Mouse (Mus musculus) embryonic facial prominence, embryonic 14.5 days (tissue): Measurements from ENCODE around the gene Gm20388. TPM values are rescaled to one million over a fixed set of nuclear protein-coding genes. Genes with fewer than 3 reads are reported as not detected.
A peak's percentile ranks its signal among the peaks of the same experiment; 100 is the strongest.

Experiments used
- ATAC-seq: fragments of 200-750 bp; cut with Nextera tagmentation; 2 replicates; pipeline ENCODE4 v1.8.0; 2017; ENCODE audit warnings: low read depth, moderate number of reproducible peaks, moderate TSS enrichment
- DNase-seq: peaks from one replicate; pipeline ENCODE4 v3.0.0-alpha.2; 2015; ENCODE audit warnings: low spot score
- H3K27ac ChIP-seq: fragments of 300-500 bp; sonication (generic); replicated peaks from 2 replicates; pipeline ENCODE4 v1.5.1; 2014; ENCODE audit warnings: low read depth, mild to moderate bottlenecking, low read length, moderate library complexity
- H3K27me3 ChIP-seq: fragments of 300-500 bp; sonication (generic); replicated peaks from 2 replicates; pipeline ENCODE4 v1.6.1; 2014; ENCODE audit warnings: low read length; ENCODE audit not compliant: control insufficient read depth, insufficient read depth
- H3K36me3 ChIP-seq: fragments of 300-500 bp; sonication (generic); 2 replicates; pipeline ENCODE4 v1.6.1; 2014; ENCODE audit warnings: low read length, mixed read lengths; ENCODE audit not compliant: control insufficient read depth, insufficient read depth
- H3K4me1 ChIP-seq: fragments of 300-500 bp; sonication (generic); 2 replicates; pipeline ENCODE4 v1.6.1; 2014; ENCODE audit warnings: antibody characterized with exemption, low read length; ENCODE audit not compliant: control insufficient read depth, insufficient read depth
- H3K4me2 ChIP-seq: fragments of 300-500 bp; sonication (generic); 2 replicates; pipeline ENCODE4 v1.6.1; 2014; ENCODE audit warnings: low read depth, mild to moderate bottlenecking, low read length, moderate library complexity, mixed read lengths
- H3K4me3 ChIP-seq: fragments of 300-500 bp; sonication (generic); 2 replicates; pipeline ENCODE4 v1.5.1; 2014; ENCODE audit warnings: low read depth, mild to moderate bottlenecking, low read length
- H3K9ac ChIP-seq: fragments of 300-500 bp; sonication (generic); 2 replicates; pipeline ENCODE4 v1.6.1; 2014; ENCODE audit warnings: low read depth, mild to moderate bottlenecking, low read length, moderate library complexity, mixed read lengths
- H3K9me3 ChIP-seq: fragments of 300-500 bp; sonication (generic); 2 replicates; pipeline ENCODE4 v1.6.1; 2016; ENCODE audit warnings: low read length; ENCODE audit not compliant: control insufficient read depth
- WGBS: fragments of 180-500 bp; shearing (Covaris S2); extraction: QIAGEN DNeasy Blood & Tissue Kit; methylation state at CpG from one replicate; pipeline ENCODE4 v1.1.7; 2014; 5-methylcytosine and 5-hydroxymethylcytosine counted together
- polyA plus RNA-seq: library from polyadenylated mRNA; unstranded; fragments of >200 nt; fragmentation: Nextera tagmentation; extraction: Ambion mirVana; gene quantifications from 2 replicates; pipeline ENCODE4 v1.2.1, GENCODE M21; 2014

Gene Gm20388
- polyA plus RNA-seq, 1 experiment from 2014 or later, result not detected

DNA sequence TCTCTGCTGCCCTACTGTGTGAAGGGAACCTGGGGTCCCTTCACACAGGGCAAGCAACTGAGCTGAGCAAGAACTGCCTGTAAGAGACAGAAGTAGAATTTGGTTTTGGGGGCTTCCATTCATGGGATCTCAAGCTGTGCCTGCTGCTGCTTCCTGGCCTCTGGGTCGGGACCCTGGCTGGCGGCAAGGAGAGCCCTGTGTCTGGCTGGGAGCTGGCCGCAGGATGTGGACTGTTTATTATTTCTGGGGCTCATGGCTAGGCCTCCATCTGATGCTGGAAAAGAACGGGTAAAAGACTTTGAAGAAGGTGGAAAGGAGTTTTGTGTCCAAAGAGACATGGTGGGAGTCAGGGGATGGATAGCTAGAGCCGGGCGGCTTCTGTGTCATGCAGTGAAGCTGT is 969.3 kb downstream of the Gm20388 start:
- peaks cover 69% of the 10 kb centered on the region for H3K27me3 ChIP-seq
- ATAC-seq (no peak), DNase-seq (no peak)
- no peak overlapping the region for H3K4me3 ChIP-seq
- no peaks in the 10 kb centered on the region for H3K9me3 ChIP-seq
- no peak overlapping the region for H3K9ac ChIP-seq
- no peaks in the 10 kb centered on the region for H3K36me3 ChIP-seq
- 49% methylated on average over 6 of the region's 6 CpGs for WGBS
- H3K4me1 ChIP-seq, result 0 out of 2 replicates have a peak, but pooled peaks cover 3% of the 10 kb centered on the region
- no peak overlapping the region for H3K27ac ChIP-seq
- no peak overlapping the region for H3K4me2 ChIP-seq

DNA sequence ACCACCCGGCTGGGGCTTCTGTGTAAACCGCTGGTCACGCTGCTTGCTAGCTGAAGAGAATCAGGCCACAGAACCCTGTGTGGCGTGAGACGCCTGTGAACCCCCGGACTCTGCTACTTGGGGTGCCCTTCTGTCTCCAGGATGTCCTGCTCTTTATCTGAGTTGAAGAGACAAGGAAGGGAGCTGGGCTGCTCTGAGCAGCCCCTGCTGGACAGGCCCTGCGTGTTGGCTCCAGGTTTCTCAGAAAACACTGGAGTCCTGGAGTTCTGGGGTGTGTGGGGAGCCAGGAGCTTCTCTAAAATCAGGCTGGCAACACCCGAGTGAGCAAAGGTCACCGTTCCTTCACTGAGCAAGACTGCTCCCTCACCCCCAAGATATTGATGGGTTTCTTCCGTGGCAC is 971.0 kb downstream of the Gm20388 start:
- Histone ChIP-seq H3K36me3 (no peaks in the 10 kb centered on the region), H3K27ac (no peak overlapping the region), H3K4me3 (no peak overlapping the region), H3K27me3 (peaks cover 86% of the 10 kb centered on the region), H3K9me3 (no peaks in the 10 kb centered on the region), H3K4me2 (no peak overlapping the region), H3K9ac (no peak overlapping the region), H3K4me1 (0 out of 2 replicates have a peak, but pooled peaks cover 3% of the 10 kb centered on the region)
- 72% methylated on average over 9 of the region's 10 CpGs for WGBS
- ATAC-seq (no peak), DNase-seq (no peak)

DNA sequence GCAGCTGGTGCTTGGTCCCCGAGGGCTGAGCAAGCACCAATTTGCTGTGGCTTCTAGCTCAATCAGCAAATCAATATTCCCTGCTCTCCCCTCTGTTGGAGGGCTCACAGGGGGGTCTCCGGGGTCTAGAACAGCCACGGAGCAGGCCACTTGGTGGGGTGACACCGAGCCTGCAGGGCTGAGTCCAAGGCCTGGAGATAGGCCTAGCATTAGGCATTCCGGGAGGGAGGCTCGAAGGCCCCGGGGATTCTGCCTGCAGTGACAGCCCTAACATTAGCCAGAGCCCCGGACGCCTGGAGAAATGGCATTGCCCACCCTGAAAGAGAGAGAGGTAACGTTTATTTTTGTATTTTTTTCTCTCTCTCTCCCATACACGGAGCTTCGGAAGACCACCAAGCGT is 972.0 kb downstream of the Gm20388 start:
- Histone ChIP-seq H3K4me3 (no peak overlapping the region), H3K36me3 (no peaks in the 10 kb centered on the region), H3K4me1 (0 out of 2 replicates have a peak, but pooled peaks cover 3% of the 10 kb centered on the region), H3K9me3 (no peaks in the 10 kb centered on the region), H3K4me2 (no peak overlapping the region), H3K27ac (no peak overlapping the region), H3K9ac (no peak overlapping the region), H3K27me3 (peaks cover 92% of the 10 kb centered on the region)
- DNase-seq, result no peak
- WGBS, result 15% methylated on average over 13 of the region's 13 CpGs
- no peak for ATAC-seq

DNA sequence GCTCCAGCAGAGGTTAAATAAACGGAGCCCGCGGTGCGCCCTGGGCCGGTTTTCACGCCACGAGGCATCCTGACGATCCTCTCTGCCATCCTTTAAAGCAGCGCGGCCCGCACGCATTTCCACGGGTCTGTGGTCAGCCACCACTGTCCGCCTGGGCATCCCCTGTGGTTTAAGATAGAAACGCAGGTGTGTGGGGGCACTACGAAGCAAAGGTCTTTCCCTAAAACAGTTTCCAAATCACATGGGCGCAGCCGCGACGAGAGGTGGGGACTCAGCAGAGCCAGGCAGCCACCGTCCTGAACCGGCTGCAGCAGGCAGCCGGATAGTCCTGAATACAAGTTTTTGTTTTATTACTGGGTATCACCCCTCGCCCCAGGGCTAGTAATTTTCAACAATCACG is 972.7 kb downstream of the Gm20388 start:
- peak overlapping the region; percentile 37; the same call in 1 of the 2 replicates for H3K9ac ChIP-seq
- peak overlapping the region; percentile 15 for H3K4me3 ChIP-seq
- H3K4me2 ChIP-seq, result peak overlapping the region; percentile 31
- DNase-seq (peak; percentile 35), ATAC-seq (no peak)
- H3K36me3 ChIP-seq, result no peaks in the 10 kb centered on the region
- no peaks in the 10 kb centered on the region for H3K9me3 ChIP-seq
- 0 out of 2 replicates have a peak, but pooled peaks cover 3% of the 10 kb centered on the region for H3K4me1 ChIP-seq
- 3% methylated on average over 25 of the region's 25 CpGs for WGBS
- peaks cover 92% of the 10 kb centered on the region for H3K27me3 ChIP-seq
- H3K27ac ChIP-seq, result no peak overlapping the region

DNA sequence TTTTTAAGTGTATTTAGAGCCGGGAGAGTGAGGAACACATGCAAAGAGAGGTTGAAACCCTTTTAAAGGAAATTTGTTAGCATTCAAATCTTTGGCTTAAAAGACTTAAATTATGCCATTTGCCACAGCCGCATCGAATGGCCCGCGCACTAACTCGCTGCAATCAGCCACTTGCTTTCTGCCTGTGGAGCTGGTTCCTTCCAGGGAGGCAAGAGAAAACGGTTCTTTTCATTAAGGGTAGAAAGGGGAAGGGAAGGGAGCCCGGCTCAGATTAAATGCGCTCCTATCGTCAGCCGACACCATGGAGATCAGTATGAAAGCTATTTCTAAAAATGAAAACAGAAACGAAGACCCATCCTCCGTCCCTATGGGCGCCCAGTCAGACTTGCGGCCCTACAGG is 973.2 kb downstream of the Gm20388 start:
- DNase-seq (no peak), ATAC-seq (no peak)
- no peak overlapping the region for H3K9ac ChIP-seq
- H3K4me1 ChIP-seq, result 0 out of 2 replicates have a peak, but pooled peaks cover 3% of the 10 kb centered on the region
- no peak overlapping the region for H3K4me3 ChIP-seq
- WGBS, result 9% methylated on average over 15 of the region's 15 CpGs
- no peaks in the 10 kb centered on the region for H3K36me3 ChIP-seq
- H3K9me3 ChIP-seq, result no peaks in the 10 kb centered on the region
- peaks cover 93% of the 10 kb centered on the region for H3K27me3 ChIP-seq
- peak overlapping the region; percentile 31; the same call in 1 of the 2 replicates for H3K4me2 ChIP-seq
- H3K27ac ChIP-seq, result no peak overlapping the region

DNA sequence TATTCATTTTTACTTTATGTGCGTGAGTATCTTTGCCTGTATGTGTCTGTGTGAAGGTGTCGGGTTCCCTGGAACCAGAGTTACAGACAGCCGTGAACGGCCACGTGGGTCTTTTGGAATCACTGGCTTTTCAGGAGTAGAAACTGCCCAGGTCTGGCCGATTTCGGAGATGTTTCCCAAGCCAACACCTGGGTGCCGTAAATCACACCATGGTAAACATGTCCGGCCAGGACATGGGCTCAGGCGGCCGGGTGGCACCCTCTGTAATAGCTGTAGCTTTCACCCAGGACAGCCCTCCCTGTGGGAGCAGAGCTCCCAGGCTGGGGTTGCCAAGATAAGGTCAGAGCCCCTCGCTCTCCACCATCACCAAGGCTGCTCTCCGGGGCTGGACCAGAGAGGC is 974.2 kb downstream of the Gm20388 start:
- WGBS, result 41% methylated on average over 13 of the region's 13 CpGs
- H3K4me3 ChIP-seq, result no peak overlapping the region
- H3K27ac ChIP-seq, result no peak overlapping the region
- ATAC-seq, result no peak
- H3K27me3 ChIP-seq, result peaks cover 99% of the 10 kb centered on the region
- no peak overlapping the region for H3K9ac ChIP-seq
- no peaks in the 10 kb centered on the region for H3K36me3 ChIP-seq
- H3K9me3 ChIP-seq, result no peaks in the 10 kb centered on the region
- no peak for DNase-seq
- H3K4me2 ChIP-seq, result no peak overlapping the region
- 0 out of 2 replicates have a peak, but pooled peaks cover 3% of the 10 kb centered on the region for H3K4me1 ChIP-seq

DNA sequence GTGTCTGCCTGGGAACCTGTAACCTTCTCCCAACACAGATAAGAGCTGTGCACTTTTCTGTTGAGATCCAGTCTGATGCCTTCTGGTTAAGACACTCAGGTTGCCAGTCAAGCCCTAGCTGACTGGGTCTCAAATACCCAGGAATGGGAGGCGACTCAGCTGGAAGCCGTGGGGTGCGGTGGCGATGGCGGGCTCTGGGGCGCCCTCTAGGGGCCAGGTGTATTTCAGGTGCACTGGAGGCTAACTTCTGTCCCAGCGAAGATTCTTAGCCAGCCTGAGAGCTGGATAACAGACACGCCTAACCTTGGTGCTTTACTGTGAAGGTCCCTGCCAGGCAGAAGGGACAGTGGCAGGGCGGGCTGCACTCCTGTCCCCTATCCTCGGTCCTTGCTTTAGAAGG is 976.6 kb downstream of the Gm20388 start:
- WGBS, result 6% methylated on average over 9 of the region's 10 CpGs
- H3K4me2 ChIP-seq, result no peak overlapping the region

DNA sequence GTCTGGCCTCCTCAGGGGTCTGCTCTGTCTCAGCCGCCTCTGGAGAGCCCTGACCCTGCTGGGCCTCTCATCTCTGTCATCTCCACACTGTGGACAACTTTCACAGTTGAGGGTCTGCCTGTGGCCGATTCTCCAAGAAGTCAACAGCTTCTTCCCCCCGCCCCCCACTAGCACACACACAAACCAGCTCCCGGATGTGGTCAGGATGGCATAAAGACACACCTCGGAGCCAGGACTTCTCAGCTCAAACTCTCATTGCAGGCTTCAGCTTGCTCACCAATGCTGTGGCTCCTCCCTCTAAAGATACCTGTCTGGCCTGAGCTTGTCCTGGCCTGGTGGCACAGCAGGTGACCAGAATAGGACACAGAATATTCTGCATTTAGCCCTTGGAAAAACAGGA is 977.4 kb downstream of the Gm20388 start:
- Histone ChIP-seq H3K9ac (no peak overlapping the region), H3K27ac (no peak overlapping the region), H3K27me3 (peaks cover 96% of the 10 kb centered on the region), H3K4me1 (0 out of 2 replicates have a peak, but pooled peaks cover 3% of the 10 kb centered on the region), H3K4me3 (no peak overlapping the region), H3K9me3 (no peaks in the 10 kb centered on the region), H3K4me2 (no peak overlapping the region), H3K36me3 (no peaks in the 10 kb centered on the region)
- ATAC-seq (no peak), DNase-seq (no peak)
- 40% methylated on average over 5 of the region's 5 CpGs for WGBS

More for the DNA sequence above, 976.6 kb downstream of the Gm20388 start:
- DNase-seq (no peak), ATAC-seq (no peak)
- Histone ChIP-seq H3K4me1 (0 out of 2 replicates have a peak, but pooled peaks cover 3% of the 10 kb centered on the region), H3K4me3 (no peak overlapping the region), H3K9ac (no peak overlapping the region), H3K27me3 (peaks cover 96% of the 10 kb centered on the region), H3K9me3 (no peaks in the 10 kb centered on the region), H3K27ac (no peak overlapping the region), H3K36me3 (no peaks in the 10 kb centered on the region)

DNA sequence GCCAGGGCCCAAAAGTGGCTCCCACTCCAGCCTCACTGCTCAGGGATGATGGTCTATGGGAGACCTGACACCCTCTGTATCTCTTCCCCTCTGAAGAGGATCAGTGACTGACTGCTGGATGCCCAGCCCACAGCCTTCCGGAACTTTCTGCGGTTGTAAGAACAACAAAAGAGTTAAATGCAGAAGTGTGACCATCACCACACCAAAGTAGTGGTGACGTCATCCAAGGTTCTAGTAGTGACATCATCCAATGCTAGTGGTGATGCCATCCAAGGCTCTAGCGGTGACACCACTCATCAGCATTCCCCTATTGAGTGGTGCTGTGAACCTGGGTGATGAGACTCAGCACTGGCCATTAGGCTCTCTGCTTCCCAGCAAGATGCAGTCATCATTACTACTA is 978.5 kb downstream of the Gm20388 start:
- Histone ChIP-seq H3K4me3 (no peak overlapping the region), H3K36me3 (no peaks in the 10 kb centered on the region), H3K4me2 (no peak overlapping the region), H3K9ac (no peak overlapping the region), H3K4me1 (no peaks in the 10 kb centered on the region), H3K9me3 (no peaks in the 10 kb centered on the region), H3K27me3 (peaks cover 96% of the 10 kb centered on the region), H3K27ac (no peak overlapping the region)
- ATAC-seq (no peak), DNase-seq (no peak)
- WGBS, result 92% methylated on average over 4 of the region's 4 CpGs
